Mouse (Mus musculus): ENCODE measurements at regions not wholly inside any gene's neighbourhood (a gene's known extent, or its start where the extent isn't known, plus 50 kb on each side); places are given as distances from the start of the nearest gene placed in this dataset.

DNA sequence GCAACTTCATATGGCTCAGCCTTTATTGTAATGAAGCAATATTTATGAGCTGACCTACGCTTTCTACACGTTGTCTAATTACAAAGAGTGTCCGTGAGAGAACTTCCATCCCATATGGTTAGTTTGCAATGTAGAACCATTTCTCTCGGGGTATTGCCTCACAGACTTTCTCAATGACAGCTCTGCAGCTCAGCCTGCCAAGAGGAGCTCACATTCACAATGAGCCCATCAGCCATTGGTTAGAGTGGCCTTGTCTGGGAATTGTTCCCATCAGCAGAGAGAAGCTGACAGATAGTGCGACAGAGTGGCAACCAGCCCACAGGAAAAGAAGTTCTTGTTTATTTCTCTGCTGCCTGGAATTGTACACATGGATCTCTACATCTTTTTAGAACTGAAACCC, 409.7 kb downstream of the Zfp704 start:
- Histone ChIP-seq H3K4me1 (replicated peaks; ENCODE audit: control insufficient read depth, insufficient read depth, low read length) (no peaks in the 10 kb centered on the region), H3K4me2 (replicated peaks) (no peak overlapping the region), H3K9me3 (ENCODE audit: control insufficient read depth, low read length) (no peaks in the 10 kb centered on the region), H3K27me3 (ENCODE audit: control insufficient read depth, insufficient read depth, low read length) (no peaks in the 10 kb centered on the region), H3K27ac (no peak overlapping the region), H3K9ac (no peak overlapping the region), H3K36me3 (replicated peaks; ENCODE audit: control insufficient read depth, insufficient read depth) (no peaks in the 10 kb centered on the region), H3K4me3 (replicated peaks; ENCODE audit: low read length) (no peak overlapping the region)
- peak; percentile 72 for ATAC-seq (ENCODE audit: low FRiP score)
- 63% methylated on average over 5 of the region's 5 CpGs for WGBS
- peak; percentile 37 for DNase-seq (ENCODE audit: low spot score)

DNA sequence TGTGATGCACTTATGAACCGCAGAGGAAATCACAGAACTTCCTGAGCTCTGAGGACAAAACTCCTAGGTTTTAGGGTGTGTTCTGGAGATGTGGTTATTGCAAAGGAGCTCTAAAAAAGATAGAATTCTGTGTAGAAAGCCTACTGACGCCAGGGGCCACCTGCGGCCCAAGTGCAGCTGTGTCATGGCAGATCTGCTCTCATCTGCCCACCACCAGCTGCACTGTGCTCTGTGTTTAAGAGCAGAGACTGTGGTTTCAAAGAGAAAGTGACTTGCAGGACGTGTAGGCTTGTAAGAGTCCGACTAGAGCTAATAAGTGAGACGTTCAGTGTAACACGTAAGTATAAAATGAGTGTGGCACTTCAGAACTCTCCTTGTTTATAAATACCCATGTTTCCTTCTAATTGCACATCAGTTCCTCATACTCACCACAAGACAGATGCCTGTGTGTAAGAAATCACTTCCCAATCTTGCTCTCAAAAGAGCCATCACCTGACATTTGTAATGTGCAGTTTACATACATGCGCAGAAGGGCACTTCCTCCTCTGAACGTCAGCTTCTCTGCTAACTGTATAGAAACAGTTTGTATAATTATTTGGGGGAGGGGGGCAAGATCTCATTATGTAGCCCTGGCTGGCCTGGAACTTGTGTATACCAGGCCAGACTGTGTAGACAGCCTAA, 411.1 kb downstream of the Zfp704 start:
- ATAC-seq (ENCODE audit: low FRiP score): no peak
- H3K9me3 ChIP-seq (ENCODE audit: control insufficient read depth, low read length): no peaks in the 10 kb centered on the region
- 90% methylated on average over 9 of the region's 9 CpGs for WGBS
- H3K4me1 ChIP-seq (replicated peaks; ENCODE audit: control insufficient read depth, insufficient read depth, low read length): no peaks in the 10 kb centered on the region
- no peaks in the 10 kb centered on the region for H3K36me3 ChIP-seq (replicated peaks; ENCODE audit: control insufficient read depth, insufficient read depth)
- no peak overlapping the region for H3K27ac ChIP-seq
- H3K9ac ChIP-seq: no peak overlapping the region
- H3K4me2 ChIP-seq (replicated peaks): no peak overlapping the region
- H3K4me3 ChIP-seq (replicated peaks; ENCODE audit: low read length): no peak overlapping the region
- no peaks in the 10 kb centered on the region for H3K27me3 ChIP-seq (ENCODE audit: control insufficient read depth, insufficient read depth, low read length)
- DNase-seq (ENCODE audit: low spot score): no peak

DNA sequence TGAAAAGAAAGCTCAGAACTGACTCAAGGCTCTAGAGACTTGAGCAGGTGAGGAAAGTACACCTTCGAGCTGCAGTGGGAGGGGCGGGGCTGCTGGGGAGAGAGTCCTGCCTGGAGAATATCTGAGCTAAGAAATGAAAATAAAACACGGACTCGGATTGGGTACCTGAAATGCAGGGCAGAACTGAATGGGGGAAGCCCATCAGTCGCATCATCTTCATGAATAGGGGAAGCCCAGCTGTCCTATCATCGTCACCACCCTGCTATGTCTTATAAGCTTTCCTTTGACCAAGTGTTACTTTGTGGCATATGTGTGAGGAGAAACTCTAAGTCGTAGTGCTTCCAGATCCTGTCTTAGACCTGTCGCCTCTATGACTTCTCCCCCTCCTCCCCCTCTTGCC, 414.1 kb downstream of the Zfp704 start:
- Histone ChIP-seq H3K9ac (no peak overlapping the region), H3K4me3 (replicated peaks; ENCODE audit: low read length) (no peak overlapping the region), H3K27ac (no peak overlapping the region), H3K4me2 (replicated peaks) (no peak overlapping the region), H3K27me3 (ENCODE audit: control insufficient read depth, insufficient read depth, low read length) (no peaks in the 10 kb centered on the region), H3K4me1 (replicated peaks; ENCODE audit: control insufficient read depth, insufficient read depth, low read length) (no peaks in the 10 kb centered on the region), H3K36me3 (replicated peaks; ENCODE audit: control insufficient read depth, insufficient read depth) (no peaks in the 10 kb centered on the region), H3K9me3 (ENCODE audit: control insufficient read depth, low read length) (no peaks in the 10 kb centered on the region)
- no peak for DNase-seq (ENCODE audit: low spot score)
- no peak for ATAC-seq (ENCODE audit: low FRiP score)
- 87% methylated on average over 8 of the region's 8 CpGs for WGBS

DNA sequence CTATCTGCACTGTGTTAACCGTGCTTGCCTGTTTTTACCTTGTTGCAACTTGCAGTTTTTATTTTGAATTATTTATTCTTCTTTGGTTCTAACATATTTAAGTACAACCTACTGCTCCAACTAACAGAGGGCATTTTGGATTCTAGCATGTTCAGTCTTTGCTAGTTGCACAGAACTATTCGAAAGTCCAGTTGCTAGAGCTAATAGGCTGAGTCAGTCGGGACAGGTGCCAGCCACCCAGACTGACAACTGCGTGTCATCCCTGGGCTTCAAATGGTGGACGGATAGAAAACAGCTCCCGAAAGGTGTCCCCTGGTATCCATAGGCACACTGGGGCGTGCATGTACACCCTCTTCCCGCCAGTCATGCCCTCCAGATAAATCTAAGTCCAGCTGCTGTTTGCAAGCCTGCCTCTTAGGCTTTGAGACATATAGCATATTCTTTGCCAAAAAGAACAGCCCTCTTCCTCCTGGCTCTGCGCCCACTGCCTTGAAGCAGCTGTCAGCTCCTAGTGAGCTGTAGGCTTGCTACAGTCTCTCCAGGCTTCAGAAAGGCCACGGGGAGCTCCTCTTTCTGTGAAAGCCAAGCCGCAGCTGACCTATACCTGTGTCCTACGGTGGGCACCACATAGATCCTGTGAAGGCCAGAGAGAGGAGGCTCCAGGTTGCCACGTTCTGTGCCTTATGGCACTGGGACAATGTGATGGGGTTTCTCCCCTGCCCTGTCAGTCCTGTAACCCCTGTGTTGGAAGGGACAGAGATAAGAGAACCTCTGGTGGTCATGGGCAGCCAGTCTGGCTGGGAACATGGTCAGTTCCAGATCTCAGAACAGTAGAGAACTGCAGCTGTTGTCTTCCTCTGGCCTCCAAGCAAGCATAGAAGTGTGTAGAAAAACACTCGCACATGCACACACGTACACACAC, 420.3 kb downstream of the Zfp704 start:
- no peak overlapping the region for H3K9ac ChIP-seq
- 82% methylated on average over 15 of the region's 15 CpGs for WGBS
- no peaks in the 10 kb centered on the region for H3K27me3 ChIP-seq (ENCODE audit: control insufficient read depth, insufficient read depth, low read length)
- no peak overlapping the region for H3K4me3 ChIP-seq (replicated peaks; ENCODE audit: low read length)
- H3K27ac ChIP-seq: no peak overlapping the region
- no peaks in the 10 kb centered on the region for H3K9me3 ChIP-seq (ENCODE audit: control insufficient read depth, low read length)
- no peak for DNase-seq (ENCODE audit: low spot score)
- no peaks in the 10 kb centered on the region for H3K36me3 ChIP-seq (replicated peaks; ENCODE audit: control insufficient read depth, insufficient read depth)
- H3K4me2 ChIP-seq (replicated peaks): no peak overlapping the region
- no peaks in the 10 kb centered on the region for H3K4me1 ChIP-seq (replicated peaks; ENCODE audit: control insufficient read depth, insufficient read depth, low read length)
- ATAC-seq (ENCODE audit: low FRiP score): no peak

DNA sequence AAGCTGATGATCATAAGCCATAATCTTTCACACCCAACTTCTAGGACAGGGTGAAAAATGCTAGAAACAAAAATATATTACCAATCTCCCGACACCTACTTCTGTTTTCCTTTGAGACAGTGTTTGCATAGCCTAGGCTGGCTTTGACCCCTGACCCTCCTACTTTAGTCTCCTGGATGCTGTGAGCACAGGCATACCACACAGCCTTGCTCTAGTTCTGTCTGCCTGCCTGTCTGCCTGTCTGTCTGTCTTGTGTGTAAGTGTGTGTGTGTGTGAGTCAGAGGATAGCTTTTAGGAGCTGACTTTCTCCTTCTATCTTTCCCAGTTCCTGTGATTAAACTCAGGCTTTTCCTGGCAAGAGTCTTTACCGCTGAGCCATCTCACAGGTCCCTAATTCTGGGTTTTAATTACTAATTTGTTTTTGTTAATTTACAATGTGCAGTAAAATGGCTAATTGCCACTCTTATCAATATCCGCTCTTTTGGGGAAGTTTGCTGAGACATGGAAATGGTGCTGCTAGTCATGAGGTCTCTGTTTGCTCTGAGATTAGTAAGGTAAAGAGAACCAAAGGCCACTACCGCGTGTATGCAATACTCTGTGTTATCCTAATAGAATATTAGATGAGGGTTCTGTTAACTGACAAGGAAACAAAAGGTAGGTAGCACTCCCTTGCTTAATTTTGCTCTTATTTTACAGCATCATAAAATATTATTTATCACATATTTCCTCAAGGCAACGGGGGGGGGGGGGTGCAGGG, 423.3 kb downstream of the Zfp704 start:
- no peak for ATAC-seq (ENCODE audit: low FRiP score)
- Histone ChIP-seq H3K9ac (no peak overlapping the region), H3K36me3 (replicated peaks; ENCODE audit: control insufficient read depth, insufficient read depth) (no peaks in the 10 kb centered on the region), H3K27ac (no peak overlapping the region), H3K4me3 (replicated peaks; ENCODE audit: low read length) (no peak overlapping the region), H3K4me1 (replicated peaks; ENCODE audit: control insufficient read depth, insufficient read depth, low read length) (no peaks in the 10 kb centered on the region), H3K9me3 (ENCODE audit: control insufficient read depth, low read length) (no peaks in the 10 kb centered on the region), H3K27me3 (ENCODE audit: control insufficient read depth, insufficient read depth, low read length) (no peaks in the 10 kb centered on the region), H3K4me2 (replicated peaks) (no peak overlapping the region)
- no peak for DNase-seq (ENCODE audit: low spot score)
- WGBS: 94% methylated on average over 6 of the region's 6 CpGs

DNA sequence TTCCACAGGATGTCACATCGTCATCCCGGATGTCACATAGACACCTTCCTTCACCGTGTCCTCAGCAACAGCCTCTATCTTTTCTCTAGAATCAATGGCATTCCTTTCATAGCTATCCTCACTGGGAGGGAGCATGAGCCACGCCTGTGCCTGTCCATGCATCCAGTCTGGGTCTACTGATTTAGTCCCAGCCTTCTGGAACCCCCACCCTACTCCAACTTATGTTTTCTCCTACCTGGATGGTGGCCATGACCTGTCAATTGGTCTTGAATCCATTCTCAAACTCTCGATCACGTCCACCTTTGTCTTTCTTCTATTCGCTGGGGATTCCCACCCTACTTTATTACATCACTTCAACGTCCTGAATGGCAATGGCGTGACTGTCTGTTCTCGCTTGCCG, 428.3 kb downstream of the Zfp704 start:
- no peaks in the 10 kb centered on the region for H3K36me3 ChIP-seq (replicated peaks; ENCODE audit: control insufficient read depth, insufficient read depth)
- no peak for ATAC-seq (ENCODE audit: low FRiP score)

DNA sequence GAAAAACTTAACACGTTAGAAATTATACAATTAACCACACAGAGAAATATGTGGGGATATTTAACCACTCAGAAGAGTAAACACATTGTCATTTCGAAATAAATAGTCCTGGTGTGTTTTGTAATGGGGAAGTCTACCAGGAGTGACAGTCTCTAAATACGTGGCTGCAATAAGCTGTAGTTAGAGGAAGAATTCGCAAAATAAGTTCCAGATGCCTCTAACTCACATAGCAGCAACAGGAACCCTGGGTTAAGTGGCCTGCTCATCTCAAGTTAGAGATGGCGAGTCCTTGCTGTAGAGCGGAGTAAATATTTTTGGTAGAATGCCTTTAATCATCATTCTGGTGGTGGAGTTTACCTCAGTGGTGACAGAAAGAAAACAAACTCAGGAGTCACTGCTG, 430.2 kb downstream of the Zfp704 start:
- Histone ChIP-seq H3K27ac (no peak overlapping the region), H3K9me3 (ENCODE audit: control insufficient read depth, low read length) (no peaks in the 10 kb centered on the region), H3K9ac (no peak overlapping the region), H3K27me3 (ENCODE audit: control insufficient read depth, insufficient read depth, low read length) (no peaks in the 10 kb centered on the region), H3K36me3 (replicated peaks; ENCODE audit: control insufficient read depth, insufficient read depth) (no peaks in the 10 kb centered on the region), H3K4me3 (replicated peaks; ENCODE audit: low read length) (no peak overlapping the region), H3K4me2 (replicated peaks) (no peak overlapping the region), H3K4me1 (replicated peaks; ENCODE audit: control insufficient read depth, insufficient read depth, low read length) (no peaks in the 10 kb centered on the region)
- ATAC-seq (ENCODE audit: low FRiP score) (no peak), DNase-seq (ENCODE audit: low spot score) (no peak)
- WGBS: 87% methylated on average over 6 of the region's 6 CpGs

More for the DNA sequence above, 428.3 kb downstream of the Zfp704 start:
- Histone ChIP-seq H3K9me3 (ENCODE audit: control insufficient read depth, low read length) (no peaks in the 10 kb centered on the region), H3K27ac (no peak overlapping the region), H3K27me3 (ENCODE audit: control insufficient read depth, insufficient read depth, low read length) (no peaks in the 10 kb centered on the region), H3K9ac (no peak overlapping the region), H3K4me3 (replicated peaks; ENCODE audit: low read length) (no peak overlapping the region), H3K4me2 (replicated peaks) (no peak overlapping the region), H3K4me1 (replicated peaks; ENCODE audit: control insufficient read depth, insufficient read depth, low read length) (no peaks in the 10 kb centered on the region)
- no peak for DNase-seq (ENCODE audit: low spot score)
- WGBS: 88% methylated on average over 11 of the region's 11 CpGs

DNA sequence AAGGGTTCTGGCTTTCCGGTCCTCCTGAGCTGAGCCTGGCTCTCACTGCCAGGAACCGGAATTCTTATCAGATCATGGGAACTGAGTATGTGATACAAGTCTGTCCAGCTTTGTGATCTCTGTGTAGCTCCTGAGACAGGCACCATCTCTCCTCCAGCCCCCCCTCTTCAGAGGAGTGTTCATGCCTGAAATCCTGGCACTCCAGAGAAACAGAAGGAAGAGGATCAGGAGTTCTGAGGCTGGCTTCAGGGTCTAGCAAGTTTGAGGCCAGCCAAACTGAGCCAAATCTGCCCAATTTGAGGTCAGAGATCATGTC, 435.4 kb downstream of the Zfp704 start:
- 65% methylated on average over 2 of the region's 2 CpGs for whole genome bisulfite sequencing
- H3K27me3 ChIP-seq (ENCODE audit: control insufficient read depth, insufficient read depth, low read length): no peaks in the 10 kb centered on the region
- H3K27ac ChIP-seq: no peak overlapping the region
- H3K9me3 ChIP-seq (ENCODE audit: control insufficient read depth, low read length): no peaks in the 10 kb centered on the region
- no peak overlapping the region for H3K4me2 ChIP-seq (replicated peaks)
- ATAC-seq (ENCODE audit: low FRiP score): peak; percentile 16; the same call in 1 of the 2 replicates
- DNase-seq (ENCODE audit: low spot score): no peak
- no peak overlapping the region for H3K4me3 ChIP-seq (replicated peaks; ENCODE audit: low read length)
- no peak overlapping the region for H3K9ac ChIP-seq
- no peaks in the 10 kb centered on the region for H3K4me1 ChIP-seq (replicated peaks; ENCODE audit: control insufficient read depth, insufficient read depth, low read length)
- H3K36me3 ChIP-seq (replicated peaks; ENCODE audit: control insufficient read depth, insufficient read depth): no peaks in the 10 kb centered on the region
